Mouse (Mus musculus): ENCODE results near the gene Adam33. TPM values are rescaled to one million over a fixed set of nuclear protein-coding genes. Genes with fewer than 3 reads are reported as not detected.

Gene Adam33
- total RNA-seq, 2 experiments from 2014 or later, result 0.92 to 1.8 TPM

DNA sequence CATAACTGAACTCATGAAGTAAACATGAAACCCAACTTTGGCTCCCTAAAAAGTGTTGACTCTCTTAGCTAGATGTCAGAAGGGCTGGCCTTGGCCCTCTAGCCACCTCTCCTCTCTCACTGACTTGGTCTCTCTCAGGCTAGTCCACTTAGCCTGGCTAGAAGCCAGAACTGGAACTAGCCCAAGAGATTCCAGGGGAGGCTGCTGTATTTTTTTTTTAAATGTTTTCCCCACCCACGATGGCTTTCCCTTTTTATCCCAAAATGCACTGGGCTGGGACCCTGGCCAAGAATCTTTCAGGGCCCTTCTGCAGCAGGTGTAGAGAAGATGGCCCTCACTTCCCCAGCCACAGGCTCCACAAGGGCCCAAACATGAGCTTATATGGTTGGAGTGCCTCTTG, 4.2 kb downstream of the Adam33 start:
- intact Hi-C loops (cut with DNase I), result loop anchor here (5.0 to 10.0 kb wide), 2 partner anchors 33 to 195 kb away; no protein-coding TSS in a partner anchor
- DNase-seq, result peak; percentile 86 to 88

DNA sequence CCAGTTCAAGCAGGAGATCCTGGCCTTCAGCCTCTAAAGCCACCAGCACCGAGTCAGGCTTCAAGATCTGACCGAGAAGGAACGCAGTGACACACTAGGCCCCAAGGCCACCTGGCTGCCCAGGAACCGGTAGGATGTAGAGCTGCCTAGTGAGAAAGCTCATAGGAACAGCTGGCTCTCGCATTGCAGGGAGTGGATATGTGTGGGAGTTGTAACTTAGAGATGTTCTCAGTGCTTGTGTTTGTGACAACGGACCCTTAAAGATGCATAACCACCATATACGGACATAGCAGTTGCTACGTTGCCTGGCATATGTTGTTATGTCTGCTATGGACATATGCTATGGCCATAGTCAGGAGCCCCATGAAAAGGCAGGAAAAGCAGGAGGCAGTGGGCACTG, 4.9 kb downstream of the Adam33 start:
- DNase-seq, result no peak
- intact Hi-C loops (cut with DNase I), result loop anchor here (5.0 to 10.0 kb wide), 2 partner anchors 34 to 196 kb away; no protein-coding TSS in a partner anchor

DNA sequence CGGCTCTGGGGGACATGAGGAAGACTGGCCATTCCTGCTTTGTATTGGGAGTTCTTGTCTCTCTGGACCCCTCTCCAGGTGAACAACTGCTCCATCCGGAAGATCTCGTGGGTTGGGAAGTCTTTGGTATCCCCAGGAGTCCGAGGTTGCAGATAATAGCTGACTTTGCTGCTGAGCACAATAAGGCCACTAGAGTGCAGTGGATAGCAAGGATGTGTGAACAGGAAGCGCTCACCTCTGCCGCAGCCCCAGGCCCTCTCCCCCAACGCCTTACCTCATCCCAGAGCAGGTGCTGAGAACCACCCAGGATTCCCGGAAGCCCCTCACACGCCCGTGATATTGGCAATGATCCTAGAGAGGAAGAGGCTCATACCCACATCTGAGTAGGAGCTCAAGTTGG, 7.4 kb downstream of the Adam33 start:
- intact Hi-C loops (cut with DNase I), result loop anchor here (1.0 to 10.0 kb wide), 3 partner anchors 36 to 199 kb away; partner anchors contain the start of gene 1700037H04Rik

DNA sequence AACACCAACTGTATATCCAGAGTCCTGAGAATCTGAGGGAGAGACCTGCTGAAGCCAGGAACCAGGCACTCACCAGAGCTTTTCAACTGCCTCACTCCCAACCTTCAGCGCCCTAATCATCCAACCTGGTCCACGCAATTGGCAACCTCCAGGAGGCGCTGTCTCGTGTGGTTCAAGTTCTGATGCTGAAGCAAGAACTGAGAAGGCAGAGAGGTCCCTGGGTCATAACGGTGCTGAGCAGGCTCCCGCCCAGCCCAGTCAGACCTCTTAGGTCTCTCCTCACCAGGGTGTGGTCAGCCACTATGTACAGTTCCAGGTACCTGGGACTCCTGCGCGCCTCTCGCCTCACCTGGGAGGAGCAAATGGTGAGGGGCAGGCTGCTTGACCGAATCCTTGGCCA, 8.0 kb downstream of the Adam33 start:
- peak; percentile 53 to 82 for DNase-seq
- intact Hi-C loops (cut with DNase I), result loop anchor here (1.0 to 10.0 kb wide), 3 partner anchors 37 to 199 kb away; partner anchors contain the start of gene 1700037H04Rik

More for the DNA sequence above, 7.4 kb downstream of the Adam33 start:
- DNase-seq, result peak in 1 of 2 experiments; percentile 36

DNA sequence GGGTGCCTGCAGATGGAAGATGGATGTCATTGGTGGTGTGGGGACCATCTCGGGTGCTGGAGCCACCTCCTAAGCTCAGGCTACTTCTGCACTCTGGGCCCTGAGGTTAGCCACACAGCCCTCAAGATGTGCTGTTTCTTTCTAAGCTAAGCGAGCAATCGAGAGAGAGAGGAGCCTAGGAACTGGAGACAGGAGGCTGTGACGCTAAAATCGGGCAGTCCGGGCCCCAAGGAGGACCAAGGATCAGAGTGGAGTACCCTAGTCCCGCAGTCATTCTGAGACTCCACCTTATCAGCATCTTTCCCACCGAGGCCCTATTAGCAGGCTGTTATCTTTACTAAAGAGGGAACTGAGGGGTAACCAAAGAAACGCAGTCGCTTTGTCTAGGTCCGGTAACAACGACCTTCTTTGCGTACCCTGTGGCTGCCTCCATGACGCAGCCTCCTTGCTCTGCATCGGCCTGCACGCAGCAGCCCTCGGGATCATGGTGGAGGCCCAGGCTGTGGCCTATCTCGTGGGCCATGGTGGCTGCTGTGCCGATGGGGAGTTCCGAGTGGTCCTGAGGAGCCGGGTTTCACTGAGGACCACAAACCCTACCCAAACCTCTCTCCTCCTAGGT, 8.9 kb downstream of the Adam33 start:
- no peak for DNase-seq
- intact Hi-C loops (cut with DNase I), result loop anchor here (5.0 to 10.0 kb wide), 2 partner anchors 38 to 200 kb away; no protein-coding TSS in a partner anchor

DNA sequence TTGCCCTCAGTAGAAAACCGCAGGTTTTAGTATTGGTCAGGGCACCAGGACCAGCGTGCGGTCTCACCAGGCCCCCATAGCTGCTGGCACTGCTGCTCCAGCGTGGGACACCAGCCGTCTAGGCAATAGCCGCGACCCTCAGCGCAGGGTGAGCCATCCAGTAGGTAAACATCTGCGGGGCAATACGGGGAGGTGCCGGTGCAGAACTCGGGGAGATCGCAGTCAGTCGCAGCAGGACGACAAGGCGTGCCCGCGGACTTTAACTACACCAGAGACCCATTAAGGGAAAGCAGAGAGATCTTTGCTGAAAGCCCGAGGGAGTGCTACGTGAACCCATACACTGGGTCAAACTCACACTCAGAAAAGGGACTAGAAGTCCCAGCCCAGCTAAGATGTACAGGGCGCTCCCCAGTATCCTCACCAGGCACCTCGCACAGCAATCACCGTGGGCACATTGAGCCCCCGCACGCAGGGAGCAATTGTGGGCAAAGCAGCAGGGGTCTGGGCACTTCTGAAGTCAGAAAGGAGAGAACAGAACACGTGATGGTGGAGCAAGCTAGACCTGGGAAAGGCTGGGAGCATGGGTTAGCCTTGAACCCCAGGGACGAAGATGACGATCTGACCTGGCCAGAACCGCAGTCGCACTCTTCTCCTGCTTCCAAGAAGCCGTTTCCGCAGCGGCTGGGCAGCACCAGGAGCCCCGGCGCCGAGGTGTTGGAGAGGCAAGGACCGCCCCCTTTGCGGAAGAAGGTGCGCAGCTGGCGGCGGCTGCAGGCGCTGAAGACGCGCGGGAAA, 9.6 kb downstream of the Adam33 start:
- intact Hi-C loops (cut with DNase I), result loop anchor here (10.0 kb wide), 1 partner anchor 201 kb away; no protein-coding TSS in a partner anchor
- DNase-seq, result no peak

DNA sequence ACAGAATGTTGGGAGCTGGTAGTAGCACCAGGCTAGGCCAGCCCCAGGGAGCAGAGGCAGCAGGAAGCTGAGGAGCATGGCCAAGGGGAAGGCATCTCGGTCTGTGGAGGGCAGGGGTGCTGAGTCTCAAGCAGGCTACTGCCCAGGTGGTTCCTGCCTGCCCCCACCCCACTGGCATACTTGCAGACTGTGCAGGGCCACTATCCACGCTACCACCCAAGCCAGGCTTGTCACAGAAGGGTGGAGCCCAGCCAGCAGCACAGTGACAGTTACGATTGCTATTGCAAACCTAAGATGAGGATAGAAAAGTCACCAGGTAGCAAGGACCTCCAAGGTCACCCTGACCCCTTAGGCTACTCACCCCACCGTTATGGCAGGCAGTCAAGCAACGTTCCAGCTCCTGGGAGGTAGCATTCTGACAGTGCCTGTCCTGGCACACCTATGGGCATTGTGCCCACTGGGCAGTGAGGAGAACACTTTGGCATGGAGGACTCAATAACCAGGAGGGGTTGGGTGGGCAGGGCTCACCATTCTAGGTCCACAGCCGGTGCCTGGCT, 10.7 kb downstream of the Adam33 start:
- intact Hi-C loops (cut with DNase I), result loop anchor here (10.0 kb wide), 1 partner anchor 202 kb away; no protein-coding TSS in a partner anchor
- no peak for DNase-seq

DNA sequence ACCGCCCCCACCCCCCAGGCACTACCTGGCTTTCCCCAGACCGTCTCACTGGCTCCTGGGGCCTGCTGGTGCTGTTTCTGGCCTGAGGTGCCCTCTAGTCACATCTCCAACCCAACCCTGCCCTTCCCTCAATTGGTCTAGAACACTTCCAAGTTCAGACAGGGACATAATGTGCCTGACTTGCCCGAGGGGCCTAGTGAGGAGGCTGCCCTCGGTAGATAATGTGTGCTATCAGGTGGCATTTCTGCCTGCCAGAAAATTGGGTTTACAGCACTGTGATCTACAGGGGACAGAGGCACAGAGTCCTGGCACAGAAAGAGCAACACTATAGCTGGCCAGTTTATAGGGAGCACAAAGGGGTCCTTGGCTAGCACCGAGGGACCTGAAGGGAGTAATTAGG, 11.6 kb downstream of the Adam33 start:
- intact Hi-C loops (cut with DNase I), result loop anchor here (10.0 kb wide), 1 partner anchor 203 kb away; no protein-coding TSS in a partner anchor
- no peak for DNase-seq

DNA sequence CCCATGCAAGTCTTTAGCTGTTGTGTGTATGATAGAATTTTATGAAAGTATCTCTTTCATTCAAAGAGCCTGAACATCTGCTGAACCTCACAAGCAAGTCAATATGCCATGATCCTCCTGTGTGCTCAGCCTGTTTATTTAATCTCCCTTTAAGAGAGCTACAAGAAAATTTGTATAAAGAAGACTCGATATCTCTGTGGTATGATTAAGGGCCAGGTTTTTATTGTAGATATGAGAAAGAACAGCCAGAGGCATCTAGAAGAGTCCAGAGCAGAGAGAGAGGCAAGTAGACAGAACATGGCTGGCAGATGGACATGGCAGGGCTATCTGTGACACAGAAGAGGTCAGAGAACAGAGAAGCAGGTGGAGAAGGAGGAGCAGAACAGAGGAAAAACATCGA, 17.6 kb downstream of the Adam33 start:
- no peak for DNase-seq
- intact Hi-C loops (cut with DNase I), result no loop called here

DNA sequence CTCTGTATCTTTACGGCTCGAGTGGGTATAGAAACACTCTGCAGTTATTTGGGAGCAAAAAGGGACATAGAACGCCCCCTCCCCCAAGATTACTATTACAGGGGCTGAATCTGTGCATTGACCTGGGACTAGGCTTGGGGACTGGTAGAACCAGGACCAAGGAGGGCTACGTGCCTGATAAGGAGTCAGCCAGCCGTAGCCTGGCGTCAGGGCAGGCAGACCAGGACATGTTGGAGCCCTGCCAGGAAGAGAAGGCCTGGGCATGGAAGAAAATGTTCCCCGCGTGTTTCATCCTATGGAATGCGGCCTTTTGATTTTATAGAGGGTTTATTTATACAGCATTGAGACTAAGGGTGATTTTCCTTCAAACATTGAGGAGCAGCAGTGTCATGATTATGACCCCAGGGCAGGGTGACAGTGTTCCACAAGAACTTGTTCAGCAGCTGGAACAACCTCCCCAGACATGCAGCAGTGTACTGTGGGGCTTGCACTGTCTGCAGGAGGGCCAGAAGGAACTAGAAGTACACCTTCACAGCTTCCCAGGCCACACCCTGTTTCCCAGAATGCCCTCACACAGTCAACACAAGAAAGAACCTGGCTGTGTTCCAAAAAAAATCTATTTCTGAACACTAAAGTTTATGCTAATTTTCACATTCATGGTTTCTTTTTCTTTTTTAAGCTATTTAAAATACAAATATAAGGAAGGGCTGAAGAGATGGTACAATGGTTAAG, 18.5 kb downstream of the Adam33 start:
- intact Hi-C loops (cut with DNase I), result no loop called here
- DNase-seq, result no peak

DNA sequence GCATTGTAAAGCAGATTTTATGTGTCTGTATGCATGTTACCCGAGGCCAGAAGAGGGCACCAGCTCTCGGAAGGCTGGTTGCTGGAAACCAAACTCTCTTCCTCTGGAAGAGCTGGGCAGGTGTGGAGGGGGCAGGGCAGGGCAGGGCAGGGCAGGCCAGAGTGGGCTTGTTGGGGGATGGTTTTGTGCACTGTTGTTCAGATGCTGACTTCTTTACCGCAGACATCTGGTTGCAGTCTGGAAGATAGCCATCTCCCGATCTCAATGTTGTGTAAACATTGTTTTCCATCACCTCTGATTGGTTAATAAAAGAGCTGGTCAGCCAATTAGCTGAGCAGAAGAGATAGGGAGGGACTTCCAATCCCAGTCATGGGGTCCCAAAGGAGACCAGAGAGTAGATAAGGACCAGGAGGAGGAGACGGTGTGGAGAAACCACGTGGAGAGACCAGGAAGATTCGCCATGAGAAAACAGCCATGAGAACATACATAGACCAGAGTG, 19.2 kb downstream of the Adam33 start:
- no peak for DNase-seq
- intact Hi-C loops (cut with DNase I), result no loop called here

DNA sequence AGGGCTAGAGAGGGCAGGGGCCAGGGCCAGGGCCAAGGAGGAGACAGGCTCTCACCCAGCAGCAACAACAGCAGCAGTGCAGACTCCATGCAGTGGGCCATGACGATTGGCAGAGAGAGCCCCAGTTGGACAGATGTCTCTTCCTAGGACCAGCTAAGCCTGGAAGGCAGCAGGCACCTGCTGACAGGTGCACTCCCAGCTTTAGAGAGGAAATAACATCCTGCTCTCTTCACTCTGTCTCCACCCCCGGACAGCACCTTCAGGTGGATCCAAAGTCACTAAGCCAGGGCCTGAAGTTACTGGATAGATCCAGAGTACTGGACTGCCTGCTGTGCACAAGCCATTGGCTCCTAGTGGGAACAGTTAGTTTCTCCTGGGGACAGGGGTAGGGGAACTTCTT, 20.6 kb downstream of the Adam33 start, which contains the start of gene Gfra4:
Gene Gfra4, minus strand, starts transcription at position 101 of the 400 bp plus-strand sequence.
- intact Hi-C loops (cut with DNase I), result no loop called here
- DNase-seq, result no peak

DNA sequence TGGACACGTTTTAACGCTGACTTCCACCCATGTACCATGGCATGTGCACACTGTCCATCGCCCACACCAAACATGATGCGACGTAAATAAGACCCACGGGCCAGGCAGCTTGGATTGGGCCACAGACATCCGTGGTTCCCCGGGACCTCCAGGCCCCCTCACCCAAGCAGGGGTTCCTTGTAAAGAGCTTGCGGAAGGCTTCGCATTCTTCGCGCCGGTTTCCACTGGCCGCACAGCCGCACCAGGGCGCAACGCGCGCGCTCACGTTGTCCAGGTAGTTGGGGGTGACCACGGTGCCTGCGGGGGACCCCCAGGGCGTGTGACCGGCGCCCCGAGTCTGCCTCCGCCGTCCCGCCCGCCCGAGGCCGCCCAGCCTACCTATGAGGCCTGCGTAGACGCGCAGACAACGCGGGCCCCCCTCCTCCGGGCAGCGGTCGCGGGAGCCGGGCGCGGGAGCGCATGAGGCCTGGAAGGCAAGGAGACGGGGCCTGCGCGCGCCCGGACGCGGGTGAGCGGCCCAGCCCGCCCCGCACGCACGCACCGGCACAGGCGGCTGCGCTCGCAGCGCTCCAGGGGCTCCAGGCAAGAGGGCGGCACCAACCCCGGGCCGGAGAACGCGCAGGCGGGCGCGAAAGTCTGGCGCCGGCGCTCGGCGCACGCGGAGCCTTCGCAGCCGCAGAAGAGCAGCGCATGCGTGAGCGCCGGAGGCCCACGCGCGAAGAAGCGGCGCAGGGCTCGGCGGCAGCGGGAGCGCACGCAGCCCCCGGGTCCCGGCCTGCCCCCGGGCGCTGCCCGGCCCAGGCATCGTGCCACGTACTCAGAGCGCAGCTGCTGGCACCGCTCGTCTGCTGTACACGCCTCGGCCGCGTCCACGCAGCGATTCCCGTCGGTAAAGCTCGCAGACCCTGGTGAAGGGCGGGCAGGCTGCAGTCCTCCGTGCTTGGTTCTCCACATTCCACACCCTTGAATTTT, 22.5 kb downstream of the Adam33 start:
- intact Hi-C loops (cut with DNase I), result no loop called here
- DNase-seq, result peak in 1 of 2 experiments; percentile 44

DNA sequence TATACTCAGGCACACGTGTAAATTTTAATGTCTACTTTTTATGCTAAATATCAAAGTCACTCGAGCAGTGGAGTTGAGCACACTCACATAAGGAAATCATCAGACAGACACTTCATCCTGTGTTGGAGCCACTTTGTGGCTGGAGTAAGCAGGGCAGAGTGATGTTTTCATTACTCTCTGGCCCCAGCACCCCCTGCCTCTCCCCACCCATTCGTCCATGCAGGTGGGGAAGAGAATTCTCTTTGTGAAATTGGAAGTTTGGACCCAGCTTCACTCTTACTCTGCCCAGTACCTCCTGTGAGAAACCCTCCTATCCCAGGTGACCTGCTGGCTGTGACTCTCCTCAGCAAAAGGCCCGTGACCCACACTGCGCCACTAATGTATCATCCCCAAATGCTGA, 24.9 kb downstream of the Adam33 start:
- intact Hi-C loops (cut with DNase I), result no loop called here

DNA sequence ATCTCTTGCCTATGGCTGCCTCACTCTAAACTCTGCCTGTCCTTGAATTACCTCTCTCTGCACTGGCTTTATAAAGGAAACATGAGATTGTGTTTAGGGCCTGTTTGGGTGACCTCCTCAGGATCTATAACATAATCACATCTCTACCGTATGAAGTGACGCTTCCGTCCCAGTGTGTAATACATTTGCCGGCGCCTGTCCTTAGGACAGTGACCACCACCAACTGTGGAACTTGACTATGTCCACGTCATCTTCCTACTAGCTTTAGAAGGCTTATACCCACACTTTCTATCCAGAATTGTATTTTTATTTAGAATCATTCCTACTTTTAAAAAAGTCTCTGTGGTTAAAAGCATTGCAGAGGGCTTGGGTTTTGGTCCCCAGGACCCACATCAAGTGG, 25.4 kb downstream of the Adam33 start:
- intact Hi-C loops (cut with DNase I), result no loop called here
- no peak for DNase-seq

More for the DNA sequence above, 24.9 kb downstream of the Adam33 start:
- DNase-seq, result no peak

DNA sequence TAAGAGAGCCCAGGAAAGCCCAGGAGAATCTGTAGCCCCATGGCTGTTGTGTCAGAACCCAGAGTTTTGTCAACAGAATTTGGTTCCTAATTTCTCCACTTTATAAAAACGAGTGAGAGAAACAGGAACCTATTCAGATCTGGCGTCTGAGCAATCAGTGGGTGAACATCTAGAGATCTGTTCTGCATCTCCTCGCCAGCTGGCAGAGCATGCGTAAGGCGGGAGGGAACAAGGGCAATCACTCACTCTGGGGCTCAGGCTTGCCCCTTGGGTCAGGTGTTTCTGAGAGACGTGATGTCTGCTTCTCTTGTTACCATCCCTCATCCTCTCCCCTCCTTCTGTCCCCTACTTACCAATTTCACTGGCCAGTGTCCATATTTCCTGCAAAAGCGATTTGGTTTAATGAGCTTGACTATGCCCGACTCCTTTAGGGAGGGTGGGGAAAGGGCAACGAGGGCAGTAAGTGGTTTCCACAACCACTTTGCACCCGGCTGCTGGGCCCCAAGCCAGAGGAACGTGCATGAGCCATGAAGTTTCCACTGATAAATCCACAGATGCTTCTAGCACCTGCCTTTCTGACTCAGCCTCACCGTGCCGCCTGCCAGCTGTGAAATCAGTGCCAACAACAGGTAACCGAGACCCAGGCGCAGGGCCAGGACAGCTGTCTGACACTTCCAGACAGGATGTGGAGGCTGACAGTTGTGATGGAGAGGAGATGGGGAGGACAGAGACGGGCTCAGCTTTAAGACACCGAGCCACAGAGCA, 26.2 kb downstream of the Adam33 start:
- intact Hi-C loops (cut with DNase I), result no loop called here
- peak; percentile 67 to 80 for DNase-seq

DNA sequence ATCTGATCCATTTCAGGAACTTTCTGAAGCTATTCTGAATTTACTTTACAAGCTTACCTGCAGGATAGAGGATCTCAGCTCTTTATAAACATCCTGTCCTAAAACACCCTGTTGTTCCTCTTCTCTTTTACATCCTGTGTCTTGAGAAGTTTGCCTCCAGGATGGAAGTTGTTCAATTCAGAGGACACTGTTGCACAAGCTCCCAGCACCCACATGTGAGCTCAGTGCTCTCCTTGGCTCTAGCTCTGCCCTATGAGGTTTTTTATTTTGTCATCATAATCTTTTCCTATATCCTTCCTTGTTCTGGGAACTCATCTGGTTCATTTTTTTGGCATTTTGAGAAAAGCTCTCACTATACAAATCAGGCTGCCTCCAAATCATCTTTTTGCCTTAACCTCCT, 26.9 kb downstream of the Adam33 start:
- DNase-seq, result no peak
- intact Hi-C loops (cut with DNase I), result no loop called here

DNA sequence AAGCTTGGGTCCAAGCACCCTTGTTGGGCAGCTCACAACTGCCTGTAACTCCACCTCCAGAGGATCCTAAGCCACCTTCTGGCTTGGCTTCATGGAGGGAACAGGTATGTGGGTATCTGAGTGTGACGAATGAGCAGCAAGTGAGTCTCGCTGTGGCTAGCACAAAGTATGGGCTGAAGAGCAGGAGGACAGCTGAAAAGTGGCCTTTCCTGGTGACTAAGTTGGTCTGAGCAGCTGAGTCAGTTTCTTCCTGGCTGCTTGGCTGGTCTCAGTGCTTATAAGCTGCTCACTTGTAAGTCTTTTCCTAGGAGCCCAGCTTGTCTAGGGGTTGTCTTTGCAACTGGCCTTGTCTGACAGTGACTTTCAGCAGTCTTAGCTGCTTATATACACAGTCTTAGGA, 27.3 kb downstream of the Adam33 start:
- intact Hi-C loops (cut with DNase I), result no loop called here
- DNase-seq, result no peak

Data from heart, postnatal 10 days (tissue).